In genomic region chr4:4315651-4316411, GRCm38 (mm10) we compare ENCODE assay signal across 22 mouse cellular contexts.
"Had no signal": no experiment of that assay in that cellular context is flagged by ENCODE, and none has a peak within 500 bp of the region (broad histone marks: within the 10 kb centered on the region; RNA-seq: fewer than 3 reads in every experiment).

No protein-coding gene starts in this region.

- H3K36me3 ChIP-seq: lung, embryonic 15.5 days; midbrain, embryonic 10.5 days; midbrain, embryonic 12.5 days; neural tube, embryonic 13.5 days; neural tube, embryonic 15.5 days; stomach, embryonic 15.5 days had no signal

- H3K9me3 ChIP-seq: lung, embryonic 15.5 days; midbrain, embryonic 10.5 days; midbrain, embryonic 12.5 days; neural tube, embryonic 13.5 days; neural tube, embryonic 15.5 days; stomach, embryonic 15.5 days had no signal

- H3K4me3 ChIP-seq: lung, embryonic 15.5 days; midbrain, embryonic 10.5 days; midbrain, embryonic 12.5 days; myocyte; neural tube, embryonic 13.5 days; neural tube, embryonic 15.5 days; stomach, embryonic 15.5 days had no signal

- H3K4me1 ChIP-seq: lung, embryonic 15.5 days; midbrain, embryonic 10.5 days; midbrain, embryonic 12.5 days; neural tube, embryonic 13.5 days; neural tube, embryonic 15.5 days; stomach, embryonic 15.5 days had no signal

- H3K4me2 ChIP-seq: lung, embryonic 15.5 days; midbrain, embryonic 12.5 days; neural tube, embryonic 13.5 days; neural tube, embryonic 15.5 days; stomach, embryonic 15.5 days had no signal

- DNase-seq: lung, adult 18-20 months; lung, postnatal 14 days; lung, postnatal 4 days; midbrain, embryonic 14.5 days; retina, postnatal 1 day; right cerebral cortex, adult 18-20 months; right cerebral cortex, postnatal 25 days; right cerebral cortex, postnatal 4 days; spleen, adult 18-20 months; thymus, adult 18-20 months; thymus, postnatal 14 days; thymus, postnatal 36 days had no signal

- ATAC-seq: lung, postnatal 0 days; midbrain, embryonic 16.5 days had no signal

- H3K9ac ChIP-seq: lung, embryonic 15.5 days; midbrain, embryonic 12.5 days; neural tube, embryonic 13.5 days; neural tube, embryonic 15.5 days; stomach, embryonic 15.5 days had no signal

- H3K27me3 ChIP-seq: lung, embryonic 15.5 days; midbrain, embryonic 12.5 days; neural tube, embryonic 13.5 days; neural tube, embryonic 15.5 days; stomach, embryonic 15.5 days had no signal

- H3K27ac ChIP-seq: lung, embryonic 15.5 days; midbrain, embryonic 10.5 days; midbrain, embryonic 12.5 days; neural tube, embryonic 13.5 days; neural tube, embryonic 15.5 days; stomach, embryonic 15.5 days; stomach, postnatal 0 days had no signal
